Mouse (Mus musculus) liver, embryonic 16.5 days (tissue): ENCODE measurements around the gene Cbx7. TPM values are rescaled to one million over a fixed set of nuclear protein-coding genes. Genes with fewer than 3 reads are reported as not detected.

ENCODE experiments used
- ATAC-seq: fragments of 200-750 bp; cut with Nextera tagmentation; 2 replicates; pipeline ENCODE4 v1.8.0; 2017; ENCODE audit warnings: low read depth, mild to moderate bottlenecking, moderate number of reproducible peaks, moderate library complexity
- H3K27ac ChIP-seq: fragments of 300-500 bp; sonication (generic); 2 replicates; pipeline ENCODE4 v1.5.1; 2014; ENCODE audit warnings: mild to moderate bottlenecking, low read length
- H3K27me3 ChIP-seq: fragments of 300-500 bp; sonication (generic); 2 replicates; pipeline ENCODE4 v1.6.1; 2014; ENCODE audit warnings: low read depth, low read length, mixed read lengths; ENCODE audit not compliant: control insufficient read depth, insufficient read depth
- H3K36me3 ChIP-seq: fragments of 300-500 bp; sonication (generic); 2 replicates; pipeline ENCODE4 v1.6.1; 2014; ENCODE audit warnings: mild to moderate bottlenecking; ENCODE audit not compliant: control insufficient read depth, insufficient read depth
- H3K4me1 ChIP-seq: fragments of 300-500 bp; sonication (generic); 2 replicates; pipeline ENCODE4 v1.6.1; 2014; ENCODE audit warnings: low read depth, low read length, mixed read lengths; ENCODE audit not compliant: control insufficient read depth
- H3K4me2 ChIP-seq: fragments of 300-500 bp; sonication (generic); 2 replicates; pipeline ENCODE4 v1.6.1; 2014; ENCODE audit warnings: low read depth, low read length, mixed read lengths
- H3K4me3 ChIP-seq: fragments of 300-500 bp; sonication (generic); 2 replicates; pipeline ENCODE4 v1.5.1; 2014; ENCODE audit warnings: low read depth, mild to moderate bottlenecking, low read length
- H3K9ac ChIP-seq: fragments of 300-500 bp; sonication (generic); 2 replicates; pipeline ENCODE4 v1.6.1; 2014; ENCODE audit warnings: low read depth, low read length
- H3K9me3 ChIP-seq: fragments of 300-500 bp; sonication (generic); replicated peaks from 2 replicates; pipeline ENCODE4 v1.6.1; 2016; ENCODE audit warnings: low read length; ENCODE audit not compliant: control insufficient read depth
- WGBS: fragments of 180-500 bp; shearing (Covaris S2); extraction: QIAGEN DNeasy Blood & Tissue Kit; methylation state at CpG from one replicate; pipeline ENCODE4 v1.1.7; 2014; ENCODE audit not compliant: insufficient replicate concordance; 5-methylcytosine and 5-hydroxymethylcytosine counted together
- polyA plus RNA-seq: library from polyadenylated mRNA; unstranded; fragments of >200 nt; fragmentation: Nextera tagmentation; extraction: Ambion mirVana; gene quantifications from 2 replicates; pipeline ENCODE4 v1.2.1, GENCODE M21; 2015

The Cbx7 gene
- polyA plus RNA-seq, 1 experiment from 2014 or later = 1.2 TPM

GRCm38 (mm10) chr15:79939020-79939419, 31.9 kb downstream of the Cbx7 start:
- peaks cover 25% of the 10 kb centered on the region for H3K27me3 ChIP-seq
- no peaks in the 10 kb centered on the region for H3K36me3 ChIP-seq
- WGBS = 70% methylated on average over 12 of the region's 12 CpGs
- H3K4me2 ChIP-seq = no peak overlapping the region
- no peak overlapping the region for H3K27ac ChIP-seq
- ATAC-seq = no peak
- no peaks in the 10 kb centered on the region for H3K9me3 ChIP-seq
- H3K9ac ChIP-seq = no peak overlapping the region
- H3K4me1 ChIP-seq = no peaks in the 10 kb centered on the region
- no peak overlapping the region for H3K4me3 ChIP-seq

- ATAC-seq = no peak
These were observed 34.6 kb downstream of the Cbx7 start for GRCm38 (mm10) chr15:79936374-79936751.

GRCm38 (mm10) chr15:79935654-79936373, 35.1 kb downstream of the Cbx7 start:
- no peak overlapping the region for H3K4me3 ChIP-seq
- peaks cover 11% of the 10 kb centered on the region for H3K4me1 ChIP-seq
- no peak overlapping the region for H3K27ac ChIP-seq
- 36% methylated on average over 9 of the region's 9 CpGs for WGBS
- no peaks in the 10 kb centered on the region for H3K36me3 ChIP-seq
- H3K27me3 ChIP-seq = peaks cover 50% of the 10 kb centered on the region
- H3K9ac ChIP-seq = no peak overlapping the region
- no peak overlapping the region for H3K4me2 ChIP-seq
- H3K9me3 ChIP-seq = no peaks in the 10 kb centered on the region
- no peak for ATAC-seq

More at GRCm38 (mm10) chr15:79936374-79936751, 34.6 kb downstream of the Cbx7 start:
- H3K36me3 ChIP-seq = no peaks in the 10 kb centered on the region
- H3K9me3 ChIP-seq = no peaks in the 10 kb centered on the region
- no peak overlapping the region for H3K27ac ChIP-seq
- H3K9ac ChIP-seq = no peak overlapping the region
- H3K4me2 ChIP-seq = no peak overlapping the region
- peaks cover 11% of the 10 kb centered on the region for H3K4me1 ChIP-seq
- H3K27me3 ChIP-seq = peaks cover 50% of the 10 kb centered on the region
- WGBS = 50% methylated on average over 7 of the region's 7 CpGs
- no peak overlapping the region for H3K4me3 ChIP-seq

- no peaks in the 10 kb centered on the region for H3K36me3 ChIP-seq
- H3K27ac ChIP-seq = no peak overlapping the region
- peaks cover 11% of the 10 kb centered on the region for H3K4me1 ChIP-seq
- no peak overlapping the region for H3K9ac ChIP-seq
- no peak for ATAC-seq
- no peak overlapping the region for H3K4me2 ChIP-seq
- 5% methylated on average over 10 of the region's 10 CpGs for WGBS
- H3K4me3 ChIP-seq = no peak overlapping the region
- no peaks in the 10 kb centered on the region for H3K9me3 ChIP-seq
- H3K27me3 ChIP-seq = peaks cover 50% of the 10 kb centered on the region
These were observed 36.1 kb downstream of the Cbx7 start for GRCm38 (mm10) chr15:79934776-79935175.

GRCm38 (mm10) chr15:79933670-79934514, 37.0 kb downstream of the Cbx7 start:
- H3K27me3 ChIP-seq = peaks cover 50% of the 10 kb centered on the region
- H3K27ac ChIP-seq = no peak overlapping the region
- ATAC-seq = no peak
- 2% methylated on average over 22 of the region's 22 CpGs for WGBS
- H3K4me3 ChIP-seq = no peak overlapping the region
- H3K4me1 ChIP-seq = peaks cover 14% of the 10 kb centered on the region
- no peaks in the 10 kb centered on the region for H3K36me3 ChIP-seq
- no peaks in the 10 kb centered on the region for H3K9me3 ChIP-seq
- H3K9ac ChIP-seq = no peak overlapping the region
- H3K4me2 ChIP-seq = no peak overlapping the region

- Histone ChIP-seq H3K36me3 (no peaks in the 10 kb centered on the region), H3K9me3 (no peaks in the 10 kb centered on the region), H3K27me3 (peaks cover 50% of the 10 kb centered on the region), H3K9ac (no peak overlapping the region), H3K4me1 (peaks cover 22% of the 10 kb centered on the region), H3K27ac (no peak overlapping the region), H3K4me2 (peak overlapping the region; percentile 99), H3K4me3 (peak overlapping the region; percentile 83)
- no peak for ATAC-seq
- WGBS = 9% methylated on average over 22 of the region's 22 CpGs
These were observed 37.8 kb downstream of the Cbx7 start for GRCm38 (mm10) chr15:79933052-79933669.

GRCm38 (mm10) chr15:79932323-79932987, 38.5 kb downstream of the Cbx7 start:
- Histone ChIP-seq H3K27me3 (peaks cover 50% of the 10 kb centered on the region), H3K9me3 (no peaks in the 10 kb centered on the region), H3K4me2 (peak overlapping the region; percentile 99), H3K36me3 (no peaks in the 10 kb centered on the region), H3K27ac (peak overlapping the region; percentile 81), H3K9ac (peak overlapping the region; percentile 80), H3K4me1 (peaks cover 27% of the 10 kb centered on the region), H3K4me3 (peak overlapping the region; percentile 83)
- under 1% methylated on average over 60 of the region's 62 CpGs for WGBS
- peak; percentile 55 for ATAC-seq

GRCm38 (mm10) chr15:79931496-79932141, 39.3 kb downstream of the Cbx7 start:
- no peak overlapping the region; the same call in 1 of the 2 replicates for H3K27ac ChIP-seq
- peaks cover 35% of the 10 kb centered on the region for H3K4me1 ChIP-seq
- no peaks in the 10 kb centered on the region for H3K9me3 ChIP-seq
- WGBS = 39% methylated on average over 13 of the region's 13 CpGs
- no peaks in the 10 kb centered on the region for H3K36me3 ChIP-seq
- H3K9ac ChIP-seq = peak overlapping the region; percentile 80
- H3K27me3 ChIP-seq = peaks cover 46% of the 10 kb centered on the region
- H3K4me2 ChIP-seq = peak overlapping the region; percentile 99
- no peak for ATAC-seq
- peak overlapping the region; percentile 83 for H3K4me3 ChIP-seq
